Mouse (Mus musculus) heart, adult 2 months (tissue): ENCODE measurements around the gene Prmt8.

Experiments used
- CTCF ChIP-seq: fragments of 200-600 bp; IDR thresholded peaks from 2 replicates; pipeline ENCODE4 v1.8.1; 2022; ENCODE audit warnings: antibody characterized with exemption, mild to moderate bottlenecking, moderate library complexity
- EP300 ChIP-seq: fragments of 200-500 bp; IDR thresholded peaks from 2 replicates; pipeline ENCODE4 v1.6.1; 2011; ENCODE audit warnings: low read depth, low read length, control low read depth; ENCODE audit not compliant: insufficient read depth

DNA sequence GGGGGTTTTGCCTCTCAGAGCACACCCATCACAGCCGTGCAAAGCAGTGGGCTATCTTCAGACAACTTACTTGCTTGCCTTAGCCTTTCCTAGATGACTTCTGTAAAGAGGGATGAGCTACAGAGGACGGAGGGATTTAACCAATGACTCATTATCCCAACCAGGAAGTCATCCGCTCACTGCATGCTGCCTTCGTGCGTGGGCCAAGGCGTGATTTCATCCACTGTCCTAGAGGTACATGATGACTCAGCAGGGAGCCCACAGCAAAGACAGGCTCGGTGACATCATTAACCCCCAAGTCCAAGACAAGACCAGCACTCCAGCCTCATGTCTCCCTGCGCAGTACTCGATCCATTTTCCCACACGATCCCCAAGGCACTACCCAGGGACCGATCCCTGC lies 112.1 kb downstream of the Prmt8 start:
- no peak for TF ChIP-seq EP300
- no peak for TF ChIP-seq CTCF
